Mouse (Mus musculus) hindbrain, embryonic 11.5 days (tissue): ENCODE results near the gene Ccl7. TPM values are rescaled to one million over a fixed set of nuclear protein-coding genes. Genes with fewer than 3 reads are reported as not detected.

Experiments used
- ATAC-seq: fragments of 200-750 bp; cut with Nextera tagmentation; 2 replicates; pipeline ENCODE4 v1.8.0; 2017; ENCODE audit warnings: mild to moderate bottlenecking, moderate TSS enrichment, moderate library complexity; ENCODE audit not compliant: low FRiP score
- DNase-seq: peaks from one replicate; pipeline ENCODE4 v3.0.0-alpha.2; 2015; ENCODE audit warnings: low spot score
- H3K27ac ChIP-seq: fragments of 300-500 bp; sonication (generic); 2 replicates; pipeline ENCODE4 v1.5.1; 2014; ENCODE audit warnings: mild to moderate bottlenecking, low read depth, low read length
- H3K27me3 ChIP-seq: fragments of 300-500 bp; sonication (generic); 2 replicates; pipeline ENCODE4 v1.6.1; 2014; ENCODE audit warnings: mild to moderate bottlenecking, low read length, moderate library complexity, mixed read lengths; ENCODE audit not compliant: control insufficient read depth, insufficient read depth
- H3K36me3 ChIP-seq: fragments of 300-500 bp; sonication (generic); 2 replicates; pipeline ENCODE4 v1.6.1; 2014; ENCODE audit warnings: mild to moderate bottlenecking, low read length, moderate library complexity, mixed read lengths; ENCODE audit not compliant: control insufficient read depth, insufficient read depth
- H3K4me1 ChIP-seq: fragments of 300-500 bp; sonication (generic); replicated peaks from 2 replicates; pipeline ENCODE4 v1.6.1; 2014; ENCODE audit warnings: low read length, mixed read lengths; ENCODE audit not compliant: control insufficient read depth, insufficient read depth
- H3K4me2 ChIP-seq: fragments of 300-500 bp; sonication (generic); replicated peaks from 2 replicates; pipeline ENCODE4 v1.6.1; 2014; ENCODE audit warnings: mild to moderate bottlenecking, low read depth, low read length
- H3K4me3 ChIP-seq: fragments of 300-500 bp; sonication (generic); 2 replicates; pipeline ENCODE4 v1.5.1; 2014; ENCODE audit warnings: low read depth, low read length
- H3K9ac ChIP-seq: fragments of 300-500 bp; sonication (generic); 2 replicates; pipeline ENCODE4 v1.6.1; 2014; ENCODE audit warnings: low read depth, low read length
- H3K9me3 ChIP-seq: fragments of 300-500 bp; sonication (generic); 2 replicates; pipeline ENCODE4 v1.6.1; 2016; ENCODE audit warnings: low read length; ENCODE audit not compliant: control insufficient read depth
- WGBS: fragments of 180-500 bp; shearing (Covaris S2); extraction: QIAGEN DNeasy Blood & Tissue Kit; methylation state at CpG from one replicate; pipeline ENCODE4 v1.1.7; 2014; 5-methylcytosine and 5-hydroxymethylcytosine counted together
- polyA plus RNA-seq: library from polyadenylated mRNA; unstranded; fragments of >200 nt; fragmentation: Nextera tagmentation; extraction: Ambion mirVana; gene quantifications from 2 replicates; pipeline ENCODE4 v1.2.1, GENCODE M21; 2014

Gene Ccl7
- polyA plus RNA-seq, 1 experiment from 2014 or later: not detected

DNA sequence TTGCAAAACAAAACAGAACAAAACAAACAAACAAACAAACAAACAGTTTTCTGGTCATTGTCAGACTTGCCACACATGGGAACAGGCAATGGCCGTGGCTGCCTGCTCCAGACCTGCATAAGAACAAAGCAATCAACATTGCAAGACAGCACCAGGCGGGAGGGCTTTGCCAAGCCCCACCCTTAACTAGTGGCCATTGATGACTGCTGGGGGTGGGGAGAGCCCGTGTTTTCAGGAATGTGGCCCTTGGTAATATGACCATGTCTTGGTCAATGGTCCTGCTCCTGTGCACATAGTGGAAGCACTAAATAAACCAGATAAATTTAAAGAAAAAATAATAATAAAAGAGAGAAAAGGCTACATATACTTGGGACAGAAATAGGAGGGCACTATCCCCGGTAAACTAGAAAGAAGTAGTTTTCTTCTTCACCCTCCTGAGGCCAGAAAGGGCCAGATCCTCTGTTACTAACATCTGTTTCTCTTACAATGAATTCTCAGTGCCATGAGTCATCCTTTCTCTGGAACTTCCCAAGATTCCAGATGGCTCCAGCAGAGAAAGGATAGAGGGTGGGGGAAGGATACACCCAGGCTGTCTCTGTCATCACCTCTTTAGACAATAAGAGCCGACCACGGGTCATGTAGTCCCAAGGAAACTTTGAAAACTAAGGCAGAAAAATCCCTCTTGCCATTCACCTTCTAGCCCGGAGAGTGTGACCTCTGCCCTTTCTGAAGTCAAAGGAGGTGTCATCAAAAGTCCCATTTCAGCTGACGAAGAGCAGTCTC, 33.9 kb upstream of the Ccl7 start:
- no peaks in the 10 kb centered on the region for H3K36me3 ChIP-seq
- ATAC-seq: no peak
- no peak overlapping the region for H3K4me2 ChIP-seq
- no peak overlapping the region for H3K4me3 ChIP-seq
- no peaks in the 10 kb centered on the region for H3K27me3 ChIP-seq
- no peak overlapping the region for H3K27ac ChIP-seq
- H3K9me3 ChIP-seq: no peaks in the 10 kb centered on the region
- DNase-seq: no peak
- H3K4me1 ChIP-seq: no peaks in the 10 kb centered on the region
- H3K9ac ChIP-seq: no peak overlapping the region
- WGBS: 53% methylated on average over 8 of the region's 8 CpGs

DNA sequence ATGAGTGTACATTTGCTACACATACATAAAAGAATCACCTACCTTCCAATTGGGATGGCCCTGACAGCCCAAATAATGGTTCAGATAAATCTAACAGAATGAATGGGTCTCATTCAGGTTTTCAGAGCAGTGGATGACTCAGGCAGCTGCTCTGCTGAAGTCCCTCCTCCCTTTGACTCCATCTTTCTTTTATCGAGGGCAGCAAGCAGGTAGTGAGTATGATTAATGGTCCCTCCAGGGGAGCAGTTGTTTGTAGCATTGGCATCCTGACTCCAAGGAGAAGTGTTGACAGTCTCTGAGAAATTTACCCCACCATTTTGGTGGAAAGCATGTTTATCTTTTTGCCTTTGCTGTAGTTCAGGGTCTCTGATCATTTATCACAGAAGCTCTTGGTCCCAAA, 31.8 kb upstream of the Ccl7 start:
- ATAC-seq (no peak), DNase-seq (no peak)
- Histone ChIP-seq H3K4me3 (no peak overlapping the region), H3K27ac (no peak overlapping the region), H3K27me3 (no peaks in the 10 kb centered on the region), H3K4me2 (no peak overlapping the region), H3K36me3 (no peaks in the 10 kb centered on the region), H3K4me1 (no peaks in the 10 kb centered on the region), H3K9me3 (no peaks in the 10 kb centered on the region), H3K9ac (no peak overlapping the region)
- 12% methylated on average over 1 of the region's 1 CpGs for WGBS

DNA sequence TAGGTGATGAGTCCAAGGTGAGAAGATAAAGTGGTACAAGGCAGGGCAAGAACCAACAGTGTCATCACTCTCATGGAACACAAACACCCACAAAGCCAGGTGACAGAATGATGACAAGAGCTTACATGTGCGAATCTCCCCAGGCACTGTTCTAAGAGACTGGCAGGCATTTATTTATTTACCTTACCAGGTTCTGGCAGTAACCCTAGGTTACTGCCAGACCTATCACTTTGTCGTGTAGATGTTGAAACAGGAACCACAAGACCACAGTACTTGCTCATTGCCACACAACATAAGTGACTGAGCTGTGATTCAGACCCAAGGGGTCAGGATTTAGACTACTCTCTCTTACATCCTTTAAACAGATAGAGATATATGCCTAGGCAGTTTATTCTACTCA, 30.4 kb upstream of the Ccl7 start:
- Histone ChIP-seq H3K9me3 (no peaks in the 10 kb centered on the region), H3K27me3 (no peaks in the 10 kb centered on the region), H3K4me1 (no peaks in the 10 kb centered on the region), H3K9ac (no peak overlapping the region), H3K4me3 (no peak overlapping the region), H3K4me2 (no peak overlapping the region), H3K36me3 (no peaks in the 10 kb centered on the region), H3K27ac (no peak overlapping the region)
- ATAC-seq (no peak), DNase-seq (no peak)
- 72% methylated on average over 2 of the region's 2 CpGs for WGBS

DNA sequence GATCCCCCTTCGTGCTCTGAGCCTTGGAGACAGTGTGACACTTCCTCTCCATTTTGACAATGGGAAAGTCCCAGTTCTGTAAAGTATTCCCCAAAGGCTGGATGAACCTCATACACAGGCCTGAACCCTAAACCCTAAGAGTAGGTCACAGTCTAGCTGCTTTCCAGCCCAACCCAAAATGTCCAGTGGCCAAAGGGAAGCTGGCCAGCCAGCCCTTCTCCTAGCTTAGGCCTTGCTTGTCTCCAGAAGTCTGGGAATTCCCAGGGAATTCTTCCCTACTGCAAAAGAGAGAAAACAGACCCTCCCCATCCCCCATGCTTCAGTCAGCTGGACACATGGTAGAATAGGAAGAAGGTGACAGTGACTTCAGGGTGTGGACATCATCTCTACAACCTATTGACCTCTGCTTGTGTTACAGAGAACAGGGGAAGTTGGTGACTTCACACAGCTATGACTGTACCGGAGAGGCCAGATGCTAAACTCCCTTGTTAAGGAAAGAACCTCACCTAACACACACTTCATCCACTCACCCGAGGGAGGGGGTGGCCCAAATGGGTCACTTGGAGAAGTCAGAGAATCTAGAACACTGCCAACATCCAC, 29.2 kb upstream of the Ccl7 start:
- Histone ChIP-seq H3K27ac (no peak overlapping the region), H3K27me3 (no peaks in the 10 kb centered on the region), H3K4me3 (no peak overlapping the region), H3K36me3 (no peaks in the 10 kb centered on the region), H3K4me1 (no peaks in the 10 kb centered on the region), H3K9ac (no peak overlapping the region), H3K9me3 (no peaks in the 10 kb centered on the region), H3K4me2 (no peak overlapping the region)
- WGBS: 86% methylated on average over 3 of the region's 3 CpGs
- no peak for DNase-seq
- ATAC-seq: no peak

DNA sequence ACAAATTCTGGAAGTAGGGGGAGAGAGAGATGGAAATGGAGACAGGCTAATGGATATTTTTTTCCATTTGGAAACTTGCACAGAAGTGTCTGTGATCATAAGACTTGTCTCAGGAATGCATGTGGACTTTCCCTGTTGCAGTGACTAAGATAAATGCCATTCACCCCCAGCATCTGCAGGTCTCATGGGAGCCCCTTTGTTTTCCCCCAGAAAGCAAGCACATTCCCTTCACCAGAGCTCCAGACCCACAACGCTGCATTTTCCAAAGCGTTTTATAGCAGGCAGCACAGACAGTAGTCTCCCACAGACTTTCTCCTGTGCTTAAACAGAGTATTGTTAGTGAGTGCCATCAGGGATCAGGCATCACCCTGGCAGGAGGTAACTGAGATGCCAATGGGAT, 26.1 kb upstream of the Ccl7 start:
- Histone ChIP-seq H3K4me3 (no peak overlapping the region), H3K9ac (no peak overlapping the region), H3K27ac (no peak overlapping the region), H3K4me1 (no peaks in the 10 kb centered on the region), H3K4me2 (no peak overlapping the region), H3K36me3 (no peaks in the 10 kb centered on the region), H3K27me3 (no peaks in the 10 kb centered on the region), H3K9me3 (no peaks in the 10 kb centered on the region)
- DNase-seq: no peak
- no peak for ATAC-seq
- 38% methylated on average over 2 of the region's 2 CpGs for WGBS

DNA sequence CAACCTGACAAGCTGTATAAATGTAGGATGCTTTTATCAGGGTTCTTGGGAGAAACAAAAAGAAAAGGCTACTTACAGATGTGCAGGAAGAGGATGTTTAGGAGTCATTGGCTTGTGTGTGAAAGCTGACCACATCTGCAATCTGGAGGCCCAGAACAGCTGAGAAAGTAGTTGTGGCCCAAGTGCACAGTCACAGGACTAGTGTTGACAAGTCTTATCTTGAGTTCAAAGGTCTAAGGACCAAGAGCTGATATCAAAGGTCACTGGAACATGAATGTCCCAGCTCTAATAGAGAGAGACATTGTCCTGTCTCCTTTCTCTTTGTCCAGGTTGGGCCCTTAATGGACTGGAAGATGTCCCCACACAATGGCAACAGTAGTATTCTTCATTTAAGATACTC, 25.7 kb upstream of the Ccl7 start:
- Histone ChIP-seq H3K4me2 (no peak overlapping the region), H3K9ac (no peak overlapping the region), H3K36me3 (no peaks in the 10 kb centered on the region), H3K27ac (no peak overlapping the region), H3K4me3 (no peak overlapping the region), H3K4me1 (no peaks in the 10 kb centered on the region), H3K27me3 (no peaks in the 10 kb centered on the region), H3K9me3 (no peaks in the 10 kb centered on the region)
- DNase-seq (no peak), ATAC-seq (no peak)

DNA sequence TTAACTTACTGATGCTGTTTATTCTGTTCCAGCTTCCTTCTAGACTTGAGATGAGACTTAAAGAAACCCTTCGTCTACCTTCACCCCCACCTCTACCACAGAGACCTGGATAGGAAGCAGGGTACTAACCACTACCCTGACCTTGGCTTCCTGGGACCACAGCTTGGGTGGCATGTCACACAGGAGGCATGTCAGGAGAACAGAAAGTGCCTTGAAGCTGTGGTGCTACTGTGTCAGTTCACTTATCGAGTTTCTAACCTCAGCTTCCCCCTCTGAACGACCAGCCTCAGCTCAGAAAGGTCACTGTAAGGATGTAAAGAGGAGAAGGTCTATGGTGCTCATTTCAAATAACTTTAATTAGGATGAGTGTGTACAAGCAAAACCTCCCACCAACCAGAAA, 24.1 kb upstream of the Ccl7 start:
- Histone ChIP-seq H3K9me3 (no peaks in the 10 kb centered on the region), H3K4me3 (no peak overlapping the region), H3K9ac (no peak overlapping the region), H3K27me3 (no peaks in the 10 kb centered on the region), H3K4me1 (no peaks in the 10 kb centered on the region), H3K27ac (no peak overlapping the region), H3K4me2 (no peak overlapping the region), H3K36me3 (no peaks in the 10 kb centered on the region)
- no peak for ATAC-seq
- WGBS: 74% methylated on average over 3 of the region's 3 CpGs
- DNase-seq: no peak

DNA sequence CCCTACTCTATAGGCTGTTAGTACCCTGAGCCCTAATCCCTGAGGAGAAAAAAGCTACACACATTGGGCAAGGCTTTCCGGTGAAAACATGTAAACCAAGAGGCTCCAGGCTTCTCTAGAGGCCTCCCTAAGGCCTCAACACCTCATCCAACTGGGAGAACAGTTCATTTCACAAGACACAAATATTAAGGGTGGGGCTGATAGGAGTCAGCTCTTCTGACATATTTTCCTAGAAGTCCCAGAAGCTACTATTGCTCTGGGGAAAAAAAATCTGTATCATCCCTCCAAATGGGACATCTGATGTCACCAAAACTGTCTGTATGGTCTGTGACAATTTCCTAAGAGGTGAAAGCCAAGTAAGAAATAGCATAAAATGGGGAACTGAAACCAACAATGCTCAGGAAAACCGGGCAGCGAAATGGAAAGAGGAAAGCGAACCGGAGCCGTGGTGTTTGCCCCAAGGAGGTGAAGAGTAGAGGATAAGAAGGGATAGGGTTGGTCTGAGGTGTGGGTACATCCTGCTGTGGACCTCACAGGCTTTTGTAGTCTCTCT, 22.9 kb upstream of the Ccl7 start:
- no peak overlapping the region for H3K27ac ChIP-seq
- no peaks in the 10 kb centered on the region for H3K4me1 ChIP-seq
- no peak for ATAC-seq

DNA sequence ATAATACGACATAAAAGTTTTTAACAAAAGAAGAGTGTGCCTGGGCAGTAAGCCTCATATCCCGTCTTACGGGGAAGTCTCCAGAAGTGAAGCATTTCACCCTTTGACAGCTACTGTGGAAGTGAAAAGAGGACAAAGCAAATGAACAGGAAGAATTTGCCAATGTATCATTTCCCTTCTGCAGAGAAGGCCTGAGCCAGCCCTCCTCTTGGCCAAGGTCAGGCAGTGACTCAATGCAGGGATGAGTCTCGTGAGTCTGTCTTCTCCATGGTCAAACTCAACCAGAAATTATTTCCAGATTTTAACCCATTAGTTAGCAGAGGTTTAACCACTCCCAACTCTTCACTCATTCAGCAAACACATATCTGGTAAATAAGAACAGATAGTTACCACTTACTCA, 21.7 kb upstream of the Ccl7 start:
- no peaks in the 10 kb centered on the region for H3K9me3 ChIP-seq
- H3K4me1 ChIP-seq: no peaks in the 10 kb centered on the region
- WGBS: 83% methylated on average over 4 of the region's 4 CpGs
- no peak overlapping the region for H3K27ac ChIP-seq
- no peaks in the 10 kb centered on the region for H3K27me3 ChIP-seq
- H3K36me3 ChIP-seq: no peaks in the 10 kb centered on the region
- no peak for DNase-seq
- no peak overlapping the region for H3K4me3 ChIP-seq
- no peak overlapping the region for H3K9ac ChIP-seq
- no peak overlapping the region for H3K4me2 ChIP-seq
- no peak for ATAC-seq

More for the DNA sequence above, 22.9 kb upstream of the Ccl7 start:
- H3K4me3 ChIP-seq: no peak overlapping the region
- no peak for DNase-seq
- H3K27me3 ChIP-seq: no peaks in the 10 kb centered on the region
- H3K9me3 ChIP-seq: no peaks in the 10 kb centered on the region
- H3K9ac ChIP-seq: no peak overlapping the region
- 92% methylated on average over 6 of the region's 6 CpGs for WGBS
- no peaks in the 10 kb centered on the region for H3K36me3 ChIP-seq
- H3K4me2 ChIP-seq: no peak overlapping the region
